Mouse (Mus musculus): ENCODE results near the gene Spi1. TPM values are rescaled to one million over a fixed set of nuclear protein-coding genes. Genes with fewer than 3 reads are reported as not detected.

Gene Spi1
- polyA plus RNA-seq, 1 experiment from 2014 or later, result 6.9 TPM

DNA sequence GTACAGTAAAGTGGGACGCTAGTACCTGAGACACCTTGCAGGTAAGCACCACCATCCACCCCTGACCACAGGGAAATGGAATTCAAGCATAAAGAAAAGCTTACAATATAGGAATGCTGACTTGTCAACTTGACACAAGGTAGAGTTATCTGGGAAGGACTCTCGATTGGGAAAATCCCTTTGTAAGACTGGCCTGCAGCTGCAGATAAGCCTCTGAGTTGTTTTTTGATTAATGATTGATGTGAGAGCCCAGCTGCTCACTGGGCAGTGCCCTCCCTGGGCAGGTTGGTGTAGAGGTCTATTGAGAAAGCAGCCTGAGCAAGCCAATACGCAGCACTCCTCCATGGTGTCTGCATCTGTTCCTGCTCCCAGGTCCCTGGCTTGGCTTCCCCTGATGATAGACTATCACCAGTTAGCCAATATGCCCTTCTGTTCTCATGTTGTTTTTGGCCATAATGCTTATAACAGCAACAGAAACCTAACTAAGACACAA, 70.7 kb downstream of the Spi1 start:
- no peak overlapping the region for H3K4me3 ChIP-seq (ENCODE audit: low read depth, low read length)
- H3K4me1 ChIP-seq (replicated peaks; ENCODE audit: control insufficient read depth, insufficient read depth, low read length), result no peaks in the 10 kb centered on the region
- no peak for ATAC-seq (replicated peaks; ENCODE audit: low FRiP score, low TSS enrichment, low read depth)
- H3K27ac ChIP-seq (ENCODE audit: low read depth), result no peak overlapping the region
- 78% methylated on average over 3 of the region's 3 CpGs for WGBS
- no peak for DNase-seq (ENCODE audit: low spot score)
- no peak overlapping the region for H3K9ac ChIP-seq (ENCODE audit: low read length)
- H3K36me3 ChIP-seq (ENCODE audit: control insufficient read depth, insufficient read depth, low read length), result peaks cover 46% of the 10 kb centered on the region
- no peaks in the 10 kb centered on the region for H3K9me3 ChIP-seq (ENCODE audit: control insufficient read depth, low read length)
- no peak overlapping the region for H3K4me2 ChIP-seq (ENCODE audit: low read length)
- no peaks in the 10 kb centered on the region for H3K27me3 ChIP-seq (replicated peaks; ENCODE audit: control insufficient read depth, insufficient read depth, low read length)

DNA sequence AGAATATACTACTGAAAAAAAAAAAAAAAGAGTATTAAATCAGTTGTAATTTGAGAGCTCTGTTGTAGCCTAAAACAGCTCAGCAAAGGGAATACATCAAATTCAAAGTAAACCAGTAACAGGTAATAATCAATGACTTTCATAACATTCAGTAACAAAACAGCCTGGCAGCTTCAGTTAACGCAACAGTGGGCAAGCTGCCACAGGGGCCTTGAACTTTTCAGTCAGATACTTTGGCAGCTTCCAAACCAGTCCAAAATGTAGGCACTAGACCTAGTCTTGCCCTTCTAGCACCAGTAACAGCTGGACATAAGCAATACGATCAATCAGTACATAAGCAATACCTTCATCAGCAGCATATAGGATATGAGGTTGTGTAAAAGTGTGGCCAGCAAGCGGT, 71.9 kb downstream of the Spi1 start:
- no peak for DNase-seq (ENCODE audit: low spot score)
- H3K9ac ChIP-seq (ENCODE audit: low read length), result no peak overlapping the region
- H3K27ac ChIP-seq (ENCODE audit: low read depth), result no peak overlapping the region
- no peak overlapping the region for H3K4me2 ChIP-seq (ENCODE audit: low read length)
- no peaks in the 10 kb centered on the region for H3K4me1 ChIP-seq (replicated peaks; ENCODE audit: control insufficient read depth, insufficient read depth, low read length)
- no peak for ATAC-seq (replicated peaks; ENCODE audit: low FRiP score, low TSS enrichment, low read depth)
- no peaks in the 10 kb centered on the region for H3K9me3 ChIP-seq (ENCODE audit: control insufficient read depth, low read length)
- WGBS, result 89% methylated on average over 3 of the region's 3 CpGs
- no peak overlapping the region for H3K4me3 ChIP-seq (ENCODE audit: low read depth, low read length)
- H3K27me3 ChIP-seq (replicated peaks; ENCODE audit: control insufficient read depth, insufficient read depth, low read length), result no peaks in the 10 kb centered on the region
- peaks cover 48% of the 10 kb centered on the region for H3K36me3 ChIP-seq (ENCODE audit: control insufficient read depth, insufficient read depth, low read length)

DNA sequence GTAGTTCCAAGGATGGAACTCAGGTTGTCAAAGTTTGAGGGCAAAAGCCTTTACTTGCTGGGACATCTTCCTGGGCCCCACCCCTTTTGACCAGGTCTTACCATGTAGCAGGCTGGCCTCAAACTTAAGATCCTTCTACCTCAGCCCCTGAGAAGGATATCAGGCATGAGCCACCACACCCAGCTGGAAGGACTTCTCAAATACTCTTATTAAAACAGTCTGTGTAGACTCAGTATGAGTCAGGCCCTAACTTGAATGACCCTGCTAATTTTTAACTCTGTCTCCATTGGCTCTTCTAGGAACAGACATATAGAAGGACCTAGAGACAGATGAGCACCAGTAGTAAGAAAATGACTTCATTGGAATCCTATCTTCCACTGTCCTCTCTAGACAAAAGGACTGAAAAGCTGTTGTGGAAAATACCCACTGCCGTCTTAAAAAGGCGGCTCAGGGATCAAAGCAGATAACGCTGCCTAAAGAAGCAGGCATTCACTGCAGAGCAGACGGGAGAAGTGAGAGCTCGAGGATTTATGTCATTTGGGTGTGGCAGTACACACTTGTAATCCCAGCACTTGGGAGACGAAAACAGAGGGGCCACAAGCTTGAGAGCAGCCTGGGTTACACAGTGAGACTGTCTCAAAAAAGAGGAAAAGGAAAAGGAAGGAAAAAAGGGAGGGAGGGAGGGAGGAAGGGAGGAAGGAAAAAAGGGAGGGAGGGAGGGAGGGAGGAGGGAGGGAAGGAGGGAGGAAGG, 75.0 kb downstream of the Spi1 start:
- ATAC-seq (replicated peaks; ENCODE audit: low FRiP score, low TSS enrichment, low read depth), result no peak
- peaks cover 42% of the 10 kb centered on the region for H3K36me3 ChIP-seq (ENCODE audit: control insufficient read depth, insufficient read depth, low read length)
- no peaks in the 10 kb centered on the region for H3K27me3 ChIP-seq (replicated peaks; ENCODE audit: control insufficient read depth, insufficient read depth, low read length)
- 24% methylated on average over 6 of the region's 6 CpGs for WGBS
- no peak overlapping the region for H3K9ac ChIP-seq (ENCODE audit: low read length)
- no peaks in the 10 kb centered on the region for H3K9me3 ChIP-seq (ENCODE audit: control insufficient read depth, low read length)
- H3K4me1 ChIP-seq (replicated peaks; ENCODE audit: control insufficient read depth, insufficient read depth, low read length), result no peaks in the 10 kb centered on the region
- no peak for DNase-seq (ENCODE audit: low spot score)
- no peak overlapping the region for H3K4me3 ChIP-seq (ENCODE audit: low read depth, low read length)
- H3K27ac ChIP-seq (ENCODE audit: low read depth), result no peak overlapping the region
- no peak overlapping the region for H3K4me2 ChIP-seq (ENCODE audit: low read length)

DNA sequence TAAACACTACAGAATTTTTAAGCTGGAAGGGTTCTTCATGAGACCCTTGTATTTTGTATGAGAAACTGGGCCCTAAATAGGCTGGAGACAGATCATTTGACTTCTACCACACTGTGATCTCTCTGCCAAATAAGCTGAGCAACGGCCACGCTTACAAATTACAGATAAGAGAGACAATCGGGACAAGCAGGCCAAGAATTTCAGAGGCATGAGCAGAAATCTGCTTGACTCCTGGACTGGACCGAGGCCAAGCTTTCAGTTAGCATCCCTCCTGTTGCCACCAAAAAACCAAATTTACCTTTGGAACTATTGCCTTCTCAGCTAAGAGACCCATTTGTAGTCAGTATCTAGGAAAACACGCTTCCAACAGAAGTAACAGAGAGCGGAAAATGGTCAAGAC, 78.4 kb downstream of the Spi1 start:
- ATAC-seq (replicated peaks; ENCODE audit: low FRiP score, low TSS enrichment, low read depth) (no peak), DNase-seq (ENCODE audit: low spot score) (no peak)
- 80% methylated on average over 6 of the region's 6 CpGs for WGBS
- Histone ChIP-seq H3K4me3 (ENCODE audit: low read depth, low read length) (no peak overlapping the region), H3K27ac (ENCODE audit: low read depth) (no peak overlapping the region), H3K36me3 (ENCODE audit: control insufficient read depth, insufficient read depth, low read length) (peaks cover 40% of the 10 kb centered on the region), H3K4me1 (replicated peaks; ENCODE audit: control insufficient read depth, insufficient read depth, low read length) (no peaks in the 10 kb centered on the region), H3K9ac (ENCODE audit: low read length) (no peak overlapping the region), H3K4me2 (ENCODE audit: low read length) (no peak overlapping the region), H3K27me3 (replicated peaks; ENCODE audit: control insufficient read depth, insufficient read depth, low read length) (no peaks in the 10 kb centered on the region), H3K9me3 (ENCODE audit: control insufficient read depth, low read length) (no peaks in the 10 kb centered on the region)

DNA sequence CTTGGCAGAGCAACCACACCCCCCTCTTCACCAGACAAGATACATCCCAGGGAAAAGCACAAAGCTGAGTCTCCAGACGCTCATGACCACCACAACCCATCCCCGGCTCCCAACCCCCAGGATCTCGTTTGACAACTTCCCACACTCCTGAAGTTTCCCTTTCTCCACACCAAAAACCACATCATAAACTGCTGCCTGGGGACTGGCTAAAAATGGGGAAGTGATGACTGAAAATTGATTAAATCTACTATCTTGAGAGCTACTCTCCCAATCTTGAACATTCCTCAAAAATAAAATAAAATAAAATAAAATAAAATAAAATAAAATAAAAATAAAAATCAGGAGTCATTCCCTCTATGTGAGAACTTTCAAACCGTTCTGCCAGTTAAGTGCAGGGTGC, 80.8 kb downstream of the Spi1 start:
- no peaks in the 10 kb centered on the region for H3K4me1 ChIP-seq (replicated peaks; ENCODE audit: control insufficient read depth, insufficient read depth, low read length)
- H3K27ac ChIP-seq (ENCODE audit: low read depth), result no peak overlapping the region
- H3K9me3 ChIP-seq (ENCODE audit: control insufficient read depth, low read length), result no peaks in the 10 kb centered on the region
- ATAC-seq (replicated peaks; ENCODE audit: low FRiP score, low TSS enrichment, low read depth), result no peak
- H3K4me3 ChIP-seq (ENCODE audit: low read depth, low read length), result no peak overlapping the region
- peaks cover 51% of the 10 kb centered on the region for H3K36me3 ChIP-seq (ENCODE audit: control insufficient read depth, insufficient read depth, low read length)
- DNase-seq (ENCODE audit: low spot score), result no peak
- no peak overlapping the region for H3K4me2 ChIP-seq (ENCODE audit: low read length)
- H3K27me3 ChIP-seq (replicated peaks; ENCODE audit: control insufficient read depth, insufficient read depth, low read length), result no peaks in the 10 kb centered on the region
- 82% methylated on average over 4 of the region's 4 CpGs for WGBS
- H3K9ac ChIP-seq (ENCODE audit: low read length), result no peak overlapping the region

DNA sequence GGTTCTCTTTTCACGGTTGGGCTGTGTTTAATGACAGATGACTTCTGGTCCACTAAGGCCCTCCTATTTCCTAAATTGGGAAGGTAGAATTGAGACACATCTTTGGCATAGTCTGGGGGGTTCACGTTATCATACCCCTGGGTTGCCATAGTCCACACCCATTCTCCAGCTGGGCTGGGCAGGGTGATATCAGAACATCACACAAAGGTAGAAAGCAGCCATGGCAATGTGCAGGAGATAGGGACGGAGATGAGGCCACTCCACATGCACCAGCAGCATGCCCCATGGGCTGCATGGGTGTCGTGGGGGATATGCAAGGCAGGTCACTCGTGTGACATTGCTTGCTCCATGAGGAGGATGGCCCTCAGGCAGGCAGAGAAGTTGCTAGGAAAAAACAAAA, 81.3 kb downstream of the Spi1 start:
- 81% methylated on average over 5 of the region's 5 CpGs for WGBS
- Histone ChIP-seq H3K9ac (ENCODE audit: low read length) (no peak overlapping the region), H3K36me3 (ENCODE audit: control insufficient read depth, insufficient read depth, low read length) (peaks cover 49% of the 10 kb centered on the region), H3K4me3 (ENCODE audit: low read depth, low read length) (no peak overlapping the region), H3K4me1 (replicated peaks; ENCODE audit: control insufficient read depth, insufficient read depth, low read length) (no peaks in the 10 kb centered on the region), H3K9me3 (ENCODE audit: control insufficient read depth, low read length) (no peaks in the 10 kb centered on the region), H3K4me2 (ENCODE audit: low read length) (no peak overlapping the region), H3K27me3 (replicated peaks; ENCODE audit: control insufficient read depth, insufficient read depth, low read length) (no peaks in the 10 kb centered on the region), H3K27ac (ENCODE audit: low read depth) (no peak overlapping the region)
- no peak for ATAC-seq (replicated peaks; ENCODE audit: low FRiP score, low TSS enrichment, low read depth)
- no peak for DNase-seq (ENCODE audit: low spot score)

DNA sequence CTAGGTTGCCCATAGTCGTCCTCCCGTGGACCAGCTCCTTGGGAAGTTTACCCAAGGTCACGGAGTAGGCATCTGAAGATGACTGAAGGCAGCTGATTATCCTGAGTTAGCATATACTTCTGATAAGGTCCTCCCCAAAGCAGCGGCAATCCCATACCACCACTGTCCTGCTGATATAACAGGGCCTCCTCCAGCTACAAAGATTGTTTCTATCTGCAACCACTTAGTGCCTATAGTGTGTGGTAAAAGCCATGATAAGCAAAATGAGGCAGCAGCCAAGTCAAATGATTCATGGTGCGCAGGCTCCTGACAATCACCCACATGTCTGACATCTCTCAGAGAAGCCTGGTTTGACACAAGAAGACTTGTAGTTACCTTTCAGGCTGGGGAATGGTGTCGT, 82.8 kb downstream of the Spi1 start:
- 88% methylated on average over 6 of the region's 6 CpGs for WGBS
- Histone ChIP-seq H3K4me2 (ENCODE audit: low read length) (no peak overlapping the region), H3K9me3 (ENCODE audit: control insufficient read depth, low read length) (no peaks in the 10 kb centered on the region), H3K36me3 (ENCODE audit: control insufficient read depth, insufficient read depth, low read length) (peaks cover 45% of the 10 kb centered on the region), H3K27me3 (replicated peaks; ENCODE audit: control insufficient read depth, insufficient read depth, low read length) (no peaks in the 10 kb centered on the region), H3K9ac (ENCODE audit: low read length) (no peak overlapping the region), H3K4me1 (replicated peaks; ENCODE audit: control insufficient read depth, insufficient read depth, low read length) (no peaks in the 10 kb centered on the region), H3K27ac (ENCODE audit: low read depth) (no peak overlapping the region), H3K4me3 (ENCODE audit: low read depth, low read length) (no peak overlapping the region)
- ATAC-seq (replicated peaks; ENCODE audit: low FRiP score, low TSS enrichment, low read depth) (no peak), DNase-seq (ENCODE audit: low spot score) (no peak)

Other genes with a start within 250 kb of the Spi1 start
- 311 TPM in 2 replicates for gene Mtch2, start 235.2 kb upstream of the Spi1 start, polyA plus RNA-seq (2014; fragmentation: Nextera tagmentation; extraction: Ambion mirVana)
- gene C1qtnf4, start 196.5 kb upstream of the Spi1 start, polyA plus RNA-seq (2014; fragmentation: Nextera tagmentation; extraction: Ambion mirVana), result 9.6 and 11.3 TPM in 2 replicates
- gene Kbtbd4, start 177.7 kb upstream of the Spi1 start, polyA plus RNA-seq (2014; fragmentation: Nextera tagmentation; extraction: Ambion mirVana), result 26.3 and 32.4 TPM in 2 replicates
- 244 and 251 TPM in 2 replicates for gene Ndufs3, start 177.6 kb upstream of the Spi1 start, polyA plus RNA-seq (2014; fragmentation: Nextera tagmentation; extraction: Ambion mirVana)
- 70.6 and 73.7 TPM in 2 replicates for gene Celf1, start 142.0 kb upstream of the Spi1 start, polyA plus RNA-seq (2014; fragmentation: Nextera tagmentation; extraction: Ambion mirVana)
- 0.55 and 1.5 TPM in 2 replicates for gene Rapsn, start 46.8 kb upstream of the Spi1 start, polyA plus RNA-seq (2014; fragmentation: Nextera tagmentation; extraction: Ambion mirVana)
- 280 and 322 TPM in 2 replicates for gene Psmc3, start 28.4 kb upstream of the Spi1 start, polyA plus RNA-seq (2014; fragmentation: Nextera tagmentation; extraction: Ambion mirVana)
- gene Slc39a13, start 12.0 kb upstream of the Spi1 start, polyA plus RNA-seq (2014; fragmentation: Nextera tagmentation; extraction: Ambion mirVana), result 29.7 and 32.3 TPM in 2 replicates
- gene Mybpc3, start 35.8 kb downstream of the Spi1 start, polyA plus RNA-seq (2014; fragmentation: Nextera tagmentation; extraction: Ambion mirVana), result not detected in 2 replicates
- 8.7 and 9.6 TPM in 2 replicates for gene Madd, start 101.4 kb downstream of the Spi1 start, polyA plus RNA-seq (2014; fragmentation: Nextera tagmentation; extraction: Ambion mirVana)
- gene Nr1h3, start 120.4 kb downstream of the Spi1 start, polyA plus RNA-seq (2014; fragmentation: Nextera tagmentation; extraction: Ambion mirVana), result 4.2 and 4.9 TPM in 2 replicates
- 26.1 and 31.9 TPM in 2 replicates for gene Acp2, start 120.5 kb downstream of the Spi1 start, polyA plus RNA-seq (2014; fragmentation: Nextera tagmentation; extraction: Ambion mirVana)
- gene Ddb2, start 154.6 kb downstream of the Spi1 start, polyA plus RNA-seq (2014; fragmentation: Nextera tagmentation; extraction: Ambion mirVana), result 16.3 and 22.2 TPM in 2 replicates
- 25.1 and 25.5 TPM in 2 replicates for gene Pacsin3, start 173.6 kb downstream of the Spi1 start, polyA plus RNA-seq (2014; fragmentation: Nextera tagmentation; extraction: Ambion mirVana)
- gene Arfgap2, start 182.6 kb downstream of the Spi1 start, polyA plus RNA-seq (2014; fragmentation: Nextera tagmentation; extraction: Ambion mirVana), result 72.4 and 73.8 TPM in 2 replicates

All from intestine, embryonic 14.5 days (tissue).